Mouse (Mus musculus) liver, embryonic 11.5 days (tissue): ENCODE results near the gene Ctrl. TPM values are rescaled to one million over a fixed set of nuclear protein-coding genes. Genes with fewer than 3 reads are reported as not detected.
A peak's percentile ranks its signal among the peaks of the same experiment; 100 is the strongest.

Experiments
- ATAC-seq: fragments of 200-750 bp; cut with Nextera tagmentation; replicated peaks from 2 replicates; pipeline ENCODE4 v1.8.0; 2017; ENCODE audit warnings: moderate number of reproducible peaks, mild to moderate bottlenecking, moderate TSS enrichment, moderate library complexity; ENCODE audit not compliant: low FRiP score
- DNase-seq: peaks from one replicate; pipeline ENCODE4 v3.0.0-alpha.2; 2017; ENCODE audit warnings: low spot score
- H3K27ac ChIP-seq: fragments of 300-500 bp; sonication (generic); 2 replicates; pipeline ENCODE4 v1.5.1; 2014; ENCODE audit warnings: mild to moderate bottlenecking, low read depth, low read length, control low read depth
- H3K27me3 ChIP-seq: fragments of 300-500 bp; sonication (generic); replicated peaks from 2 replicates; pipeline ENCODE4 v1.6.1; 2014; ENCODE audit warnings: low read length, mixed read lengths; ENCODE audit not compliant: control insufficient read depth, insufficient read depth
- H3K36me3 ChIP-seq: fragments of 300-500 bp; sonication (generic); 2 replicates; pipeline ENCODE4 v1.6.1; 2014; ENCODE audit warnings: mild to moderate bottlenecking, low read length, moderate library complexity, mixed read lengths; ENCODE audit not compliant: control insufficient read depth, insufficient read depth
- H3K4me1 ChIP-seq: fragments of 300-500 bp; sonication (generic); replicated peaks from 2 replicates; pipeline ENCODE4 v1.6.1; 2014; ENCODE audit warnings: low read length, mixed read lengths; ENCODE audit not compliant: control insufficient read depth, insufficient read depth
- H3K4me2 ChIP-seq: fragments of 300-500 bp; sonication (generic); 2 replicates; pipeline ENCODE4 v1.6.1; 2014; ENCODE audit warnings: mild to moderate bottlenecking, control low read depth, moderate library complexity
- H3K4me3 ChIP-seq: fragments of 300-500 bp; sonication (generic); 2 replicates; pipeline ENCODE4 v1.5.1; 2014; ENCODE audit warnings: low read depth, low read length, control low read depth
- H3K9ac ChIP-seq: fragments of 300-500 bp; sonication (generic); 2 replicates; pipeline ENCODE4 v1.6.1; 2014; ENCODE audit warnings: low read depth, low read length, control low read depth
- H3K9me3 ChIP-seq: fragments of 300-500 bp; sonication (generic); 2 replicates; pipeline ENCODE4 v1.6.1; 2016; ENCODE audit warnings: low read length, inconsistent platforms, mixed read lengths; ENCODE audit not compliant: control insufficient read depth
- WGBS: fragments of 180-500 bp; shearing (Covaris S2); extraction: QIAGEN DNeasy Blood & Tissue Kit; methylation state at CpG from one replicate; pipeline ENCODE4 v1.1.7; 2014; 5-methylcytosine and 5-hydroxymethylcytosine counted together
- polyA plus RNA-seq: library from polyadenylated mRNA; unstranded; fragments of >200 nt; fragmentation: Nextera tagmentation; extraction: Ambion mirVana; gene quantifications from 2 replicates; pipeline ENCODE4 v1.2.1, GENCODE M21; 2014

Gene Ctrl
- polyA plus RNA-seq, 1 experiment from 2014 or later, result 3.0 TPM

DNA sequence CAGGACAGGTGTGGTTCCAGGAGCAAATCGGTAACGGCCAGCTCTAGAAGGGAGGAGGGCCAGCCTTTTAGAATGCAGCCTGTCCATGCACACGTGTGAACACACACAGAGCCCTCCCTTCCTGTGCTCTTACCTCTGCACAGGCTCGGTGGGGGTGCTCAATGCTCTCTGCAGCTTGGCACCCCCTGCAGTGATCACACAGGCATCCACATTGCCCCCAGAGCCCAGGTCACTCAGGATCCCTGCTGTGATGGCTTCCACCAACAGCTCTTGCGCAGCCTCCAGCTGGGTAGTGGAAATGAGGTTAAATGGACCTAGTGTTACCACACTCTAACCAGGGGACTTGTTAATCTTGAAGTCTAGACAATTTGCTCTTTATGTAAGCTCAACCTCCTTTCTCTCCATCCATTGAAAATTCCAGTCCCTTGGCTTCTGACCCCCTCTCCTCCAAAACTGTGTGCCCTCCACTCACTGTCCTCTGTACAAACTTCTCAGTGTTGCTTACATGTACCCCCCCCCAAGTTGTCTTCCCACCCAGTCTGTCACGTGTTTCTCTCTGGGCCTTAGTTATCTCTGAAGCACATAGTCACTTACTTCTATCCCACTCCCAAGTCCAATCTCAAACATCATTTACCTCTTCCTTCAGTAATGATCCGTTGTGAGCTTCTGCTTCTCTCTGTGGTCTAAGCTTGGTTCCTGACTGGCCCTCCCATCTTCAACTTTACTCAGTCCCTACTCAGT lies 2.4 kb upstream of the Ctrl start:
- Histone ChIP-seq H3K4me2 (peak overlapping the region; percentile 92), H3K27ac (peak overlapping the region; percentile 90), H3K27me3 (no peaks in the 10 kb centered on the region), H3K9me3 (no peaks in the 10 kb centered on the region; the same call in 1 of the 2 replicates), H3K36me3 (peaks cover 12% of the 10 kb centered on the region), H3K4me1 (peaks cover 28% of the 10 kb centered on the region), H3K4me3 (peak overlapping the region; percentile 85), H3K9ac (peak overlapping the region; percentile 78)
- DNase-seq (no peak), ATAC-seq (0 out of 2 replicates have a peak, but pooled peaks have one; percentile 10)
- WGBS, result 24% methylated on average over 7 of the region's 7 CpGs

DNA sequence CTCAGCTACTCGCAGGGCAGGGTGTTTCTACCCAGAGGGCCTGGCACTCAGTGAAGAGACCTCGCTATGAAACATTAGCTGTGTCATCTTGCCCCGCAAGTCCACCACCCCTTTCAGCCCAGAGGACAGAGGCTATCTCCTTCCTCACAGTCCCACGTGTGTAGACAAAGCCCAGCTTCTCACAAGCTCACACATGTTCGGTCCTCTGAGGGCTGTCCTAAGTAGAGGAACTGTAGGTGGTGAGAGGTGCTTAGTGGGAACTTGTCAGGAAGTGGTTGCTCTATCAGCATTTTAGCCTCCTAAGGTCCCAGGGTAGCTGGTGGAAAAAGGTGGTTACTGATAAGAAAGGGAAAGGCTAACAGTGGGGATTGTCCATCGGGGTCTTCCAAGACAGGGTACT lies 1.4 kb upstream of the Ctrl start:
- peaks cover 14% of the 10 kb centered on the region for H3K36me3 ChIP-seq
- no peaks in the 10 kb centered on the region; the same call in 1 of the 2 replicates for H3K9me3 ChIP-seq
- H3K4me3 ChIP-seq, result peak overlapping the region; percentile 85
- peak overlapping the region; percentile 78 for H3K9ac ChIP-seq
- H3K4me1 ChIP-seq, result peaks cover 28% of the 10 kb centered on the region
- peak overlapping the region; percentile 90 for H3K27ac ChIP-seq
- ATAC-seq (no peak), DNase-seq (no peak)
- H3K4me2 ChIP-seq, result peak overlapping the region; percentile 92
- no peaks in the 10 kb centered on the region for H3K27me3 ChIP-seq
- WGBS, result 35% methylated on average over 6 of the region's 6 CpGs

DNA sequence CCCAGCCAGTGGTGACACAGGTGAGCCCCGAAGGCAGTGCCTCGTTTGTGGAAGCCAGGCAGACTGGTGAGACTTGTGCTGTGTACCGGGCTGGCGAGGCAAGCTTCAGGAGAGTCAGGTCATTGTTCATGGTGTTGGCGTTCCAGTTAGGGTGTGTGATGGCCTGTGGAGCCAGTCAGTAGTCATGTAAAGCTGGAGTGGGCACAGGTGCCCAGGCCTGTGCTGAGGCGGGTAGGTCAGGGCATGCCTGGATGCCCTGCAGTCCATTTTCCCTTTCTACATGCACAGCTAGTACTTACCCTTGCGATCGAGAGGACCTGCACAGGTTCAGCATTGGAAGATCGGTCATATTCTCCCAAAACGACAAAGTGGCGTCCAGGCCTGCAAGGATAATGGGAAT lies 1.1 kb downstream of the Ctrl start:
- Histone ChIP-seq H3K27ac (no peak overlapping the region), H3K36me3 (peaks cover 9% of the 10 kb centered on the region; the same call in 1 of the 2 replicates), H3K27me3 (no peaks in the 10 kb centered on the region), H3K4me3 (no peak overlapping the region), H3K4me1 (peaks cover 19% of the 10 kb centered on the region), H3K4me2 (no peak overlapping the region), H3K9ac (no peak overlapping the region), H3K9me3 (no peaks in the 10 kb centered on the region)
- no peak for ATAC-seq
- 88% methylated on average over 11 of the region's 11 CpGs for WGBS
- no peak for DNase-seq

DNA sequence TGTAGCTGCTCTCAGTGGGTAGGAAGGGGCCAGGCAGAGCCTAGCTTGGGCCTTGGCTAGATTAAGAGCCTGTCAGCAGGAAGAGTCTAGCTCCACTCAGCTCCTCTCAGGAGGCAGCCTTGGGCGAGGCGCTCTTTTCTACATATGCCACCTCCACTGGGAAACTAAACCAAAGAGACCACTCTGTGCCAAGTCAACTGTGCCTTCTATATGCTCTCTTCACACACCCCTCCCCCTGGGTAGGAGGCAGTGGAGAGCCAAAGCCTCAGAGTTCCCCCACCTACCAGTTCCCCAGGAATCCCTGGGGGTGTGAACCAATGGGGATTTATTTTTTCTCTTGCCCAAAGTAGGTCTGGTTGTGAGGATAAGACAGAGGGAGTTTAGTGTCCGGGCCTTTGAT lies 2.4 kb downstream of the Ctrl start:
- H3K9me3 ChIP-seq, result no peaks in the 10 kb centered on the region
- no peak overlapping the region for H3K9ac ChIP-seq
- H3K27ac ChIP-seq, result no peak overlapping the region
- ATAC-seq (no peak), DNase-seq (no peak)
- peaks cover 9% of the 10 kb centered on the region; the same call in 1 of the 2 replicates for H3K36me3 ChIP-seq
- H3K4me1 ChIP-seq, result peaks cover 14% of the 10 kb centered on the region
- no peak overlapping the region for H3K4me3 ChIP-seq
- H3K4me2 ChIP-seq, result no peak overlapping the region
- WGBS, result 89% methylated on average over 3 of the region's 3 CpGs
- no peaks in the 10 kb centered on the region for H3K27me3 ChIP-seq

DNA sequence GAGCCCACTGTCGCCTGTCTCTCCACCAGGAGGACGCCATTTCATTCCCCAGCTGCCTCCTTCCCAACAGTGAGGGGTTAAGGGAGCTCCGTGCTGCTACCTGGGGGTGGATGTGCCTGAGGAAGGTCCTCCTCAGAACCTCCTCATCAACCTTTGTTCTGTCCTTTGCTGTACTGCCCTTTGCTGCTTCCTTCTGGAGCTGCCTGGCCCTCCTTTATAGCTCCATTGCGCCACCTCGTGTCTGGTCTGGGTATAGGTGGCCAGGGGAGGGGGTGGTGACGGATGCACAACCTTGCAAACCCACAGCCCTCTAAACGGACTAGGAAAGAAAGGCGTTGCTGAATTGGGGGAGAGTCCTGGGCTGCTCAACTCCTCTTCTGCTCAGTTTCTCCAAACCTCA lies 3.1 kb downstream of the Ctrl start:
- Histone ChIP-seq H3K9me3 (no peaks in the 10 kb centered on the region), H3K36me3 (peaks cover 9% of the 10 kb centered on the region; the same call in 1 of the 2 replicates), H3K27ac (no peak overlapping the region), H3K9ac (no peak overlapping the region), H3K27me3 (no peaks in the 10 kb centered on the region), H3K4me1 (peaks cover 7% of the 10 kb centered on the region), H3K4me2 (no peak overlapping the region), H3K4me3 (no peak overlapping the region)
- ATAC-seq (peak; percentile 35), DNase-seq (peak; percentile 82)
- WGBS, result 18% methylated on average over 8 of the region's 8 CpGs

DNA sequence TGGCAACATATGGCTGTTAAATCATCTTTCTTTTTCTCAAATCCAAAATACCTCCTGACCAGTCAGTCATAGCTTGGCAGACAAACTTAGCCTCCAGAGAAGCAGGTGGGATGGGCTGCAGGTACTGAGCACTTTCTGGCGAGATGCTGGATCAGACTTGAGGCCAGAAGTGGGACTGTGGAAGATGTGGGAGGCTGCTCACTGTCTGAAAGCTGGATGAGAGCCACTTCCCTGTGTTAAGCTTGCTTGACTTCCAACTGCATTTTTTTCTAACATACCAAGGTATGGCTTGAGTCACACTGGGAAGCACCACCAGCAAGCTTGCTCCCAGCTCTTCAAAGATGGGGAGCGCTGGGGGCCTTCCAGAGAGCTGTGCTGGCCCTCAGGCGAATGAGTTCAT lies 8.5 kb downstream of the Ctrl start:
- Histone ChIP-seq H3K4me1 (peaks cover 2% of the 10 kb centered on the region; the same call in 1 of the 2 replicates), H3K27ac (no peak overlapping the region), H3K9ac (no peak overlapping the region), H3K27me3 (no peaks in the 10 kb centered on the region), H3K4me3 (no peak overlapping the region), H3K9me3 (no peaks in the 10 kb centered on the region), H3K4me2 (no peak overlapping the region), H3K36me3 (0 out of 2 replicates have a peak, but pooled peaks cover 3% of the 10 kb centered on the region)
- DNase-seq, result no peak
- no peak for ATAC-seq
- 65% methylated on average over 3 of the region's 3 CpGs for WGBS

DNA sequence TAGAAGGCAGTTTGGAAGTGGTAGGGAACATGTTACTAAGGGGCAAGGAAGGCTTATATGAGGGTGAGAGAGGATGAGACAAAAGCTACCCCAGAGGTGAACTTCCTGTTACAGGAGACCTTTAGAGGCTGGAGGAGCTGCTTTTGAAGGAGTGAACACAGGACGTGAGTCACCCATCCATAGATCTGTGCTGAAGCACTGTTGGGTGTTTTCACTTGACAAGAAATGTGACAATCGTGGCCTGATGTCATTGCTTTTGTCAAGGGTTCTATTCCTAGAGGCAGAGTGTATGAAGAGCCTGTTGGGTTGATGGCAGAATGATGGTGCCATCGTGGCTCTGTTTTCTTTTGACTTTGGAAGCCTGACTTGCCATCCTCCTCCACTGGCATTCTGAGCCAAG lies 14.3 kb downstream of the Ctrl start:
- ATAC-seq, result no peak
- 76% methylated on average over 3 of the region's 3 CpGs for WGBS
- H3K27ac ChIP-seq, result no peak overlapping the region

DNA sequence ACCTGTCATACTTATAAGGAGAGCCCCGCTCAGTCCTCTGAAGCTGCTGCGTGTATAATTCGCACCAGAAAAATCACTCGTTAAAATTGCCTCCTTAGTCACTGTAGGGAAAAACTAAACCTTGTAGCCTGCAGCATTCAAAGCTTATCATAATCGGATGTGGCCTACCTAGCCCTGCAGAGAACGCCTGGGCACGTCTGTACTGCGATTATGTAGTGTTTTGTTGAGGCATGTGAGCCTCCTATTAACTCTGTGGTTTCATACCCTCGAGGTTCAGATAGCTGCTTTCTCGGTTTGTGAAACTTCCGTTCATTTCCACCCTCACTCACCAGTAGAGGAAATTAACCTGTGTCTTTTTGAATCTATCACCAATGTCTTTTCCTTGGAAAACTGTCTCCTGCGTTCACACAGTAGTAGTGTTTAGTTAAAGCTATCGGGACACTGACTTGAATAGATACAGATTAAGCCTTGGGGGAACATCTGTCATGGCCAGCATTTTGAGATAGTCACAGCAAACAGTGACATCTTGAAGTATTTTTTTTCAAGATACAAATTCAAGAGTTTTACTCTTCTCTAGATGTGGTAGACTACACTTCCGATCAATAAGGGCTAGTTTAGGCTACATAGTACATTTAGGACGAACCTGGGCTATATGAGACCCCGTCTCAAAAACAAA lies 32.6 kb downstream of the Ctrl start:
- H3K27me3 ChIP-seq, result no peaks in the 10 kb centered on the region
- H3K27ac ChIP-seq, result peak overlapping the region; percentile 93
- no peak for DNase-seq
- H3K4me3 ChIP-seq, result peak overlapping the region; percentile 89
- no peaks in the 10 kb centered on the region for H3K36me3 ChIP-seq
- no peaks in the 10 kb centered on the region for H3K9me3 ChIP-seq
- peak overlapping the region; percentile 74 for H3K4me2 ChIP-seq
- peak; percentile 69 for ATAC-seq
- H3K9ac ChIP-seq, result peak overlapping the region; percentile 96
- WGBS, result 22% methylated on average over 16 of the region's 16 CpGs
- peaks cover 7% of the 10 kb centered on the region; the same call in 1 of the 2 replicates for H3K4me1 ChIP-seq

More for the DNA sequence above, 14.3 kb downstream of the Ctrl start:
- 0 out of 2 replicates have a peak, but pooled peaks cover 2% of the 10 kb centered on the region for H3K4me1 ChIP-seq
- H3K9me3 ChIP-seq, result no peaks in the 10 kb centered on the region
- H3K36me3 ChIP-seq, result peaks cover 7% of the 10 kb centered on the region
- H3K9ac ChIP-seq, result no peak overlapping the region
- H3K4me3 ChIP-seq, result no peak overlapping the region
- no peaks in the 10 kb centered on the region for H3K27me3 ChIP-seq
- no peak overlapping the region for H3K4me2 ChIP-seq
- no peak for DNase-seq
